Mouse (Mus musculus) CD8-positive naive resting alpha-beta T cell, adult 2 months (primary cell): Measurements from ENCODE around the gene Tbx6.

ENCODE experiments used
- DNase-seq, 2 experiments: peaks; one replicate each; pipeline ENCODE4 v3.0.0; 2022; ENCODE audit warnings: low read depth in 2 of 2, low spot score in 2 of 2

Gene Tbx6

GRCm38 (mm10) chr7:126780971-126781635 lies at the start of gene Tbx6:
Gene Tbx6 (plus strand): TSS chr7:126781483.
- no peak for DNase-seq

- DNase-seq = no peak
These were observed 45.2 kb upstream of the Tbx6 start for GRCm38 (mm10) chr7:126736122-126736521.

GRCm38 (mm10) chr7:126739551-126739950 lies 41.7 kb upstream of the Tbx6 start:
- no peak for DNase-seq

- DNase-seq = no peak
These were observed 41.0 kb upstream of the Tbx6 start for GRCm38 (mm10) chr7:126740132-126740735.

GRCm38 (mm10) chr7:126740977-126741376 lies 40.3 kb upstream of the Tbx6 start:
- no peak for DNase-seq

GRCm38 (mm10) chr7:126741452-126741851 lies 39.8 kb upstream of the Tbx6 start:
- no peak for DNase-seq

- DNase-seq = no peak
These were observed 39.3 kb upstream of the Tbx6 start for GRCm38 (mm10) chr7:126741964-126742482.

GRCm38 (mm10) chr7:126746066-126746465 lies 35.2 kb upstream of the Tbx6 start:
- DNase-seq = no peak

GRCm38 (mm10) chr7:126746798-126747197 lies 34.5 kb upstream of the Tbx6 start:
- no peak for DNase-seq

GRCm38 (mm10) chr7:126748824-126749223 lies 32.5 kb upstream of the Tbx6 start:
- no peak for DNase-seq

- no peak for DNase-seq
These were observed 31.5 kb upstream of the Tbx6 start for GRCm38 (mm10) chr7:126749582-126750343.

- DNase-seq = peak; percentile 47 to 62
These were observed 26.4 kb upstream of the Tbx6 start for GRCm38 (mm10) chr7:126754866-126755265.

GRCm38 (mm10) chr7:126758539-126758938 lies 22.7 kb upstream of the Tbx6 start:
- DNase-seq = no peak

- DNase-seq = peak; percentile 88 to 90
These were observed 22.1 kb upstream of the Tbx6 start, which contains the start of gene Mapk3 for GRCm38 (mm10) chr7:126759050-126759671. Gene Mapk3 (plus strand): TSS chr7:126759601.

GRCm38 (mm10) chr7:126759672-126760390 lies 21.5 kb upstream of the Tbx6 start:
- DNase-seq = no peak

GRCm38 (mm10) chr7:126760391-126760802 lies 20.9 kb upstream of the Tbx6 start:
- no peak for DNase-seq

- no peak for DNase-seq
These were observed 20.3 kb upstream of the Tbx6 start for GRCm38 (mm10) chr7:126760956-126761355.

GRCm38 (mm10) chr7:126761529-126762067 lies 19.7 kb upstream of the Tbx6 start:
- DNase-seq = no peak

- no peak for DNase-seq
These were observed 18.7 kb upstream of the Tbx6 start for GRCm38 (mm10) chr7:126762471-126763008.

GRCm38 (mm10) chr7:126765540-126765939 lies 15.7 kb upstream of the Tbx6 start:
- no peak for DNase-seq
